Mouse (Mus musculus) hindbrain, embryonic 10.5 days (tissue): ENCODE results near the gene Parp9. TPM values are rescaled to one million over a fixed set of nuclear protein-coding genes. Genes with fewer than 3 reads are reported as not detected.
"Not testable (repeated sequence)": the region's sequence is repeated elsewhere in the genome, so short reads cannot be mapped to it uniquely, and the experiment has no call there.

ENCODE experiments used
- DNase-seq: peaks from one replicate; pipeline ENCODE4 v3.0.0-alpha.2; 2017; ENCODE audit warnings: low spot score
- H3K27ac ChIP-seq: fragments of 300-500 bp; sonication (generic); 2 replicates; pipeline ENCODE4 v1.5.1; 2016; ENCODE audit warnings: mild to moderate bottlenecking, moderate library complexity
- H3K27me3 ChIP-seq: fragments of 300-500 bp; sonication (generic); 2 replicates; pipeline ENCODE4 v1.6.1; 2016; ENCODE audit warnings: mild to moderate bottlenecking; ENCODE audit not compliant: poor library complexity, insufficient read depth, severe bottlenecking
- H3K36me3 ChIP-seq: fragments of 300-500 bp; sonication (generic); 2 replicates; pipeline ENCODE4 v1.6.1; 2016; ENCODE audit warnings: mild to moderate bottlenecking, moderate library complexity
- H3K4me1 ChIP-seq: fragments of 300-500 bp; sonication (generic); replicated peaks from 2 replicates; pipeline ENCODE4 v1.6.1; 2016; ENCODE audit warnings: mild to moderate bottlenecking
- H3K4me3 ChIP-seq: fragments of 300-500 bp; sonication (generic); 2 replicates; pipeline ENCODE4 v1.5.1; 2016; ENCODE audit warnings: mild to moderate bottlenecking, moderate library complexity
- H3K9me3 ChIP-seq: fragments of 300-500 bp; sonication (generic); 2 replicates; pipeline ENCODE4 v1.6.1; 2016; ENCODE audit warnings: mild to moderate bottlenecking, moderate library complexity
- WGBS: fragments of 180-500 bp; shearing (Covaris S2); methylation state at CpG from one replicate; pipeline ENCODE4 v1.1.7; 2016; 5-methylcytosine and 5-hydroxymethylcytosine counted together
- polyA plus RNA-seq: library from polyadenylated mRNA; unstranded; fragments of >200 nt; fragmentation: Nextera tagmentation; extraction: Ambion mirVana; gene quantifications from 2 replicates; pipeline ENCODE4 v1.2.1, GENCODE M21; 2016

The Parp9 gene
- polyA plus RNA-seq, 1 experiment from 2014 or later = 2.0 TPM

GRCm38 (mm10) chr16:35941382-35941781 lies 3.1 kb downstream of the Parp9 start:
- no peak for DNase-seq
- WGBS = 82% methylated on average over 7 of the region's 7 CpGs
- H3K4me3 ChIP-seq = no peak overlapping the region
- no peaks in the 10 kb centered on the region for H3K9me3 ChIP-seq
- peaks cover 17% of the 10 kb centered on the region for H3K27me3 ChIP-seq
- peaks cover 14% of the 10 kb centered on the region for H3K4me1 ChIP-seq
- H3K36me3 ChIP-seq = no peaks in the 10 kb centered on the region
- no peak overlapping the region for H3K27ac ChIP-seq

- WGBS = 93% methylated on average over 5 of the region's 5 CpGs
- Histone ChIP-seq H3K4me1 (no peaks in the 10 kb centered on the region), H3K27me3 (no peaks in the 10 kb centered on the region), H3K9me3 (no peaks in the 10 kb centered on the region), H3K27ac (no peak overlapping the region), H3K36me3 (no peaks in the 10 kb centered on the region), H3K4me3 (no peak overlapping the region)
- DNase-seq = no peak
These were observed 11.0 kb downstream of the Parp9 start for GRCm38 (mm10) chr16:35949264-35949663.

GRCm38 (mm10) chr16:35951216-35951615 lies 12.9 kb downstream of the Parp9 start:
- no peak overlapping the region for H3K27ac ChIP-seq
- no peaks in the 10 kb centered on the region for H3K4me1 ChIP-seq
- no peaks in the 10 kb centered on the region for H3K27me3 ChIP-seq
- H3K4me3 ChIP-seq = no peak overlapping the region
- no peak for DNase-seq
- H3K36me3 ChIP-seq = no peaks in the 10 kb centered on the region
- H3K9me3 ChIP-seq = no peaks in the 10 kb centered on the region
- whole genome bisulfite sequencing = 95% methylated on average over 3 of the region's 3 CpGs

GRCm38 (mm10) chr16:35952628-35953130 lies 14.4 kb downstream of the Parp9 start:
- WGBS = 91% methylated on average over 5 of the region's 5 CpGs
- no peak overlapping the region for H3K27ac ChIP-seq

GRCm38 (mm10) chr16:35965991-35966390 lies 27.7 kb downstream of the Parp9 start:
- H3K27ac ChIP-seq, H3K4me1 ChIP-seq, H3K27me3 ChIP-seq, H3K4me3 ChIP-seq, H3K36me3 ChIP-seq, DNase-seq, H3K9me3 ChIP-seq: not testable (repeated sequence)
- WGBS = 82% methylated on average over 3 of the region's 4 CpGs

More at GRCm38 (mm10) chr16:35952628-35953130, 14.4 kb downstream of the Parp9 start:
- Histone ChIP-seq H3K9me3 (no peaks in the 10 kb centered on the region), H3K4me3 (no peak overlapping the region), H3K27me3 (no peaks in the 10 kb centered on the region), H3K4me1 (no peaks in the 10 kb centered on the region), H3K36me3 (no peaks in the 10 kb centered on the region)
- no peak for DNase-seq

GRCm38 (mm10) chr16:35966411-35967115 lies 28.3 kb downstream of the Parp9 start:
- no peak overlapping the region for H3K27ac ChIP-seq
- no peak for DNase-seq
- H3K9me3 ChIP-seq = no peaks in the 10 kb centered on the region
- no peaks in the 10 kb centered on the region for H3K36me3 ChIP-seq
- WGBS = 71% methylated on average over 5 of the region's 5 CpGs
- no peaks in the 10 kb centered on the region for H3K27me3 ChIP-seq
- H3K4me1 ChIP-seq = no peaks in the 10 kb centered on the region
- H3K4me3 ChIP-seq = no peak overlapping the region

GRCm38 (mm10) chr16:35967319-35967718 lies 29.0 kb downstream of the Parp9 start:
- H3K27me3 ChIP-seq = no peaks in the 10 kb centered on the region
- H3K4me3 ChIP-seq = no peak overlapping the region
- H3K27ac ChIP-seq = no peak overlapping the region
- no peak for DNase-seq
- H3K4me1 ChIP-seq = no peaks in the 10 kb centered on the region
- H3K36me3 ChIP-seq = no peaks in the 10 kb centered on the region
- H3K9me3 ChIP-seq = no peaks in the 10 kb centered on the region
- 89% methylated on average over 4 of the region's 4 CpGs for WGBS

GRCm38 (mm10) chr16:35968149-35968548 lies 29.9 kb downstream of the Parp9 start:
- Histone ChIP-seq H3K27me3 (no peaks in the 10 kb centered on the region), H3K27ac (no peak overlapping the region), H3K9me3 (no peaks in the 10 kb centered on the region), H3K36me3 (no peaks in the 10 kb centered on the region), H3K4me1 (no peaks in the 10 kb centered on the region), H3K4me3 (no peak overlapping the region)
- WGBS = 63% methylated on average over 2 of the region's 2 CpGs
- DNase-seq = no peak

- Histone ChIP-seq H3K27me3 (no peaks in the 10 kb centered on the region), H3K27ac (no peak overlapping the region), H3K36me3 (no peaks in the 10 kb centered on the region), H3K4me3 (no peak overlapping the region), H3K4me1 (no peaks in the 10 kb centered on the region), H3K9me3 (no peaks in the 10 kb centered on the region)
- DNase-seq = no peak
- WGBS = 54% methylated on average over 1 of the region's 1 CpGs
These were observed 35.8 kb downstream of the Parp9 start for GRCm38 (mm10) chr16:35974021-35974420.

GRCm38 (mm10) chr16:35978450-35978849 lies 40.2 kb downstream of the Parp9 start, which contains the start of gene Kpna1:
Kpna1 (plus strand) TSS chr16:35978750.
- WGBS = 86% methylated on average over 1 of the region's 1 CpGs
- not testable (repeated sequence) for H3K27ac ChIP-seq, H3K4me1 ChIP-seq, H3K4me3 ChIP-seq, H3K9me3 ChIP-seq, DNase-seq, H3K27me3 ChIP-seq, H3K36me3 ChIP-seq

GRCm38 (mm10) chr16:35981363-35981821 lies 43.1 kb downstream of the Parp9 start:
- WGBS = 50% methylated on average over 19 of the region's 19 CpGs
- DNase-seq = peak; percentile 100
- H3K27me3 ChIP-seq = peaks cover 3% of the 10 kb centered on the region
- H3K4me1 ChIP-seq = peaks cover 9% of the 10 kb centered on the region
- no peaks in the 10 kb centered on the region for H3K36me3 ChIP-seq
- H3K9me3 ChIP-seq = peaks cover 3% of the 10 kb centered on the region
- no peak overlapping the region for H3K4me3 ChIP-seq
- no peak overlapping the region for H3K27ac ChIP-seq

- DNase-seq = peak; percentile 4
- H3K9me3 ChIP-seq = peaks cover 3% of the 10 kb centered on the region
- WGBS = 4% methylated on average over 15 of the region's 15 CpGs
- H3K27me3 ChIP-seq = peaks cover 3% of the 10 kb centered on the region
- H3K4me3 ChIP-seq = peak overlapping the region; percentile 91
- H3K4me1 ChIP-seq = peaks cover 9% of the 10 kb centered on the region
- no peaks in the 10 kb centered on the region for H3K36me3 ChIP-seq
- peak overlapping the region; percentile 97 for H3K27ac ChIP-seq
These were observed 44.2 kb downstream of the Parp9 start for GRCm38 (mm10) chr16:35982506-35982901.

GRCm38 (mm10) chr16:35982902-35983516 lies 44.7 kb downstream of the Parp9 start:
- peaks cover 3% of the 10 kb centered on the region for H3K27me3 ChIP-seq
- peak overlapping the region; percentile 97 for H3K27ac ChIP-seq
- H3K4me1 ChIP-seq = peaks cover 9% of the 10 kb centered on the region
- peak overlapping the region; percentile 91 for H3K4me3 ChIP-seq
- peaks cover 3% of the 10 kb centered on the region for H3K9me3 ChIP-seq
- no peaks in the 10 kb centered on the region for H3K36me3 ChIP-seq
- WGBS = under 1% methylated on average over 54 of the region's 54 CpGs
- peak; percentile 91 for DNase-seq
